Mouse (Mus musculus) cerebellum, adult 2 months (tissue): ENCODE results near the gene Ccnf.

Experiments
- CTCF ChIP-seq: fragments of 200-500 bp; IDR thresholded peaks from 2 replicates; pipeline ENCODE4 v1.5.1; 2011; ENCODE audit warnings: low read depth, mild to moderate bottlenecking, control low read depth, low read length, moderate library complexity, borderline replicate concordance; ENCODE audit not compliant: insufficient read depth
- POLR2A ChIP-seq: fragments of 200-500 bp; IDR thresholded peaks from 2 replicates; pipeline ENCODE4 v1.6.1; 2011; ENCODE audit warnings: low read length, control low read depth, borderline replicate concordance; ENCODE audit not compliant: insufficient read depth

GRCm38 (mm10) chr17:24289338-24289737 is 38.1 kb upstream of the Ccnf start:
- TF ChIP-seq CTCF (no peak), POLR2A (no peak)
